Mouse (Mus musculus) activated CD4-positive, CD25-positive, alpha-beta regulatory T cell, adult 9 weeks (primary cell): Measurements from ENCODE around the gene Slc6a14. TPM values are rescaled to one million over a fixed set of nuclear protein-coding genes. Genes with fewer than 3 reads are reported as not detected.

ENCODE experiments used
- polyA plus RNA-seq: library from polyadenylated mRNA; unstranded; fragments of 100-300 nt; shearing (Covaris generic); gene quantifications from one replicate; pipeline ENCODE4 v1.2.1, GENCODE M21; 2017

Gene Slc6a14
- polyA plus RNA-seq, result not detected

GRCm38 (mm10) chrX:21714829-21715228 is at the start of gene Slc6a14:
TSS of gene Slc6a14 (plus strand) at chrX:21714896.

GRCm38 (mm10) chrX:21744997-21745396 is 30.3 kb downstream of the Slc6a14 start, which contains the start of gene Gm28269:
TSS of gene Gm28269 (minus strand) at chrX:21745097.

Other genes starting within 250 kb of the Slc6a14 start
- gene Agtr2, start 230.4 kb upstream of the Slc6a14 start, polyA plus RNA-seq, result not detected
- gene Gm28269, start 30.2 kb downstream of the Slc6a14 start, polyA plus RNA-seq, result not detected